Mouse (Mus musculus): ENCODE measurements around the gene Hist1h4d.
"Not testable (repeated sequence)": the region's sequence is repeated elsewhere in the genome, so short reads cannot be mapped to it uniquely, and the experiment has no call there.

The Hist1h4d gene

DNA sequence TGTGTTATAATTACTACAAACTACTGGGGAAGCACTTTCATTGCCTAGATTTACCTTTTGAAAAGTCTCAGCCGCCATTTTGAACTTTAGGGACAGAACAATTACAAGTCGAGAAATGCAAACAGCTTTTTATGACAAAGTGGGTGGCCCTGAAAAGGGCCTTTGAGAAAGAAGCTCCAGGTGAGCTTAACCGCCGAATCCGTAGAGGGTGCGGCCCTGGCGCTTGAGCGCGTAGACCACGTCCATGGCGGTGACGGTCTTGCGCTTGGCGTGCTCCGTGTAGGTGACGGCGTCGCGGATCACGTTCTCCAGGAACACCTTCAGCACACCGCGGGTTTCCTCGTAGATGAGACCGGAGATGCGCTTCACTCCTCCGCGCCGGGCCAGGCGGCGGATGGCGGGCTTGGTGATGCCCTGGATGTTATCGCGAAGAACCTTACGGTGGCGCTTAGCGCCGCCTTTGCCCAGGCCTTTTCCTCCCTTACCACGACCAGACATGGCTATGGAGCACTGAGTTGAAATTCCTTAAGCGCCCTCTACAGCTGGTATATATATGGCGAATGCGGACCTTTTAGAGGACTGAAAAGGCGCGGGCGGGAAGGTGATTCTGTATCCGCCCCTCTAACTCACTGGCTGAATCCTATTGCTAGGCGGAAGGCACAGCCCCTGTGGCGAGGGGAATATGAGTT lies 30.1 kb upstream of the Hist1h4d start, which contains the start of gene Hist1h4f:
Gene Hist1h4f (minus strand): TSS at position 503 of the 689 bp plus-strand sequence.
- DNase-seq (ENCODE audit: low read depth, low spot score), result peak; percentile 98

DNA sequence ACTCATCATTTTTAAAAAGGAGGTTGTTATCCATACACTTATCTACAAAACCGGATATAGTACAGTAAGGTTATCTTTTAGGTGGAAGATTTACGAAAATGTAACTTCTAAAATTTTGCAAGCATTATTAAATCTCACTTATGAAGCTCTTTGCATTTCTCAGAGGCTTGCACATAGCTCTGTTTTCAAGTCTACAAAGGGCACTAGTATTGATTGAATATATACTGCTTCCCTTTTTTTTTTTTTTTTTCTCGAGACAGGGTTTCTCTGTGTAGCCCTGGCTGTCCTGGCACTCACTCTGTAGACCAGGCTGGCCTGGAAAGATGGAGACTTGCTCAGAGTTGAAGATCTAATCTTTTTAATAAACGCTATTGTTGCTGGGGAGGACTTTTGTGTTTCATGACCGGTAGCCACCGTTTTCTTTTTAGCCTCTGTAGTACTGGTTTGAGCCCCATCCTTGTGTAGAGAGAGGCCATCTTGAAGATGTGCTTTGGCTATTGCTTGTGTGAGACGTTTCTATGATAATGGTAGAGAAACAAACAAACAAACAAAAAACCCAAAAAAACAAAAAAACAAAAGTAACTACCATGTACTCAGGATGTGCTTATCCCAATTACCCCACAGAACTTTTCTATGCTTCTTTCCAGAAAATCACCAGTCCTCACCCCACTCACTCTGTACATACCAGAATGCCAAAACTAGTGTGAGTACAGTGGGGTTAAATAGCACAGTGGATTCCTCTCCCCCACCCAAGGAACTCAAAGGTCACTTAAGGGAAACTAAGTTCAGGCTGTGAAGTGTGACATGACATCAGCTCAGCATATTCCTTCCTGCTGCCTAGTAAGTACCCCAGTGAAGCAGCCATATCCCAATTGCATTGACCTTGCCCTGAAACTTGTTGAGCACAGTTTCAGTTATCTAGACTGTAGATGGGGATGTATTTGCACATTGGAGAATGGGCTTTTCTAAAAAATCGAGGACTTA lies 29.2 kb upstream of the Hist1h4d start:
- DNase-seq (ENCODE audit: low read depth, low spot score), result no peak

DNA sequence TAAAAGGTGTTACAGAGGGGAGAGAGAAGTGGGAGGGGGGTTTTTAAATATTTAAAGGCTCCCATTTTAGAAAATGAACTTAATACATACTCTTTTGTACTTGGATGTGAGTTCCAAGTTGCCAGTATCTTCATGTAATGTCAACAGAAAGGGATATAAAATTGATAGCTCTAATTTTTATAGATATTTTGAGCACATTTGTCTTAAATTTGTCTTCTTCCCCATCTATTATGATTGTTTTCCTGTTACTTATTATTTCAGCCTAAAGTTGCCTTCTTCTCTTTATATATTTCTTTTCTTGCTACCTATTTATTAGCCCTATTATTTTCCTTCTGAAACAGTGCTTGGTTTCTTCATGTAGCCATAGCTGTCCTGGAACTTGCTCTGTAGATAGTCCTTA lies 28.4 kb upstream of the Hist1h4d start, which contains the start of gene Hist1h1d:
Gene Hist1h1d (plus strand): TSS at position 301 of the 400 bp plus-strand sequence.
- DNase-seq (ENCODE audit: low read depth, low spot score), result no peak

DNA sequence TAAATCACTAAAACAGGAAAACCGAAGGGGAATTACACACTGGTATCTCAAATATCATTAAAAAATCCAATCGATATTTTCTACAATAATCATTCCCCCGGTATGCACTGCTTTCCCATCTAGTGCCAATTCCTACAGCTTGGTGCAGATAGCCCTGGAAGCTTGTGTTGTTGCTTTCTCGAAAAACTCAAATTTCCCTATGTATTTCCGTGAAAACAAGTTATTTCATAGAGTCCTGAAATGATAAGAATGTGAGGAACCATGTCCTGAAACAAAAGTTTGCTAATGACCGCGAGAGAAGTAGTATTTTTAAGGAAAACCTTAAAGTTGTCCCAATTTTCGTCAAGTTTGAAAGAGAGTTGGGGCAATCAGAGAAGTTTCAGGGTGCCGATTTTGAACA lies 27.0 kb upstream of the Hist1h4d start:
- no peak for DNase-seq (ENCODE audit: low read depth, low spot score)

DNA sequence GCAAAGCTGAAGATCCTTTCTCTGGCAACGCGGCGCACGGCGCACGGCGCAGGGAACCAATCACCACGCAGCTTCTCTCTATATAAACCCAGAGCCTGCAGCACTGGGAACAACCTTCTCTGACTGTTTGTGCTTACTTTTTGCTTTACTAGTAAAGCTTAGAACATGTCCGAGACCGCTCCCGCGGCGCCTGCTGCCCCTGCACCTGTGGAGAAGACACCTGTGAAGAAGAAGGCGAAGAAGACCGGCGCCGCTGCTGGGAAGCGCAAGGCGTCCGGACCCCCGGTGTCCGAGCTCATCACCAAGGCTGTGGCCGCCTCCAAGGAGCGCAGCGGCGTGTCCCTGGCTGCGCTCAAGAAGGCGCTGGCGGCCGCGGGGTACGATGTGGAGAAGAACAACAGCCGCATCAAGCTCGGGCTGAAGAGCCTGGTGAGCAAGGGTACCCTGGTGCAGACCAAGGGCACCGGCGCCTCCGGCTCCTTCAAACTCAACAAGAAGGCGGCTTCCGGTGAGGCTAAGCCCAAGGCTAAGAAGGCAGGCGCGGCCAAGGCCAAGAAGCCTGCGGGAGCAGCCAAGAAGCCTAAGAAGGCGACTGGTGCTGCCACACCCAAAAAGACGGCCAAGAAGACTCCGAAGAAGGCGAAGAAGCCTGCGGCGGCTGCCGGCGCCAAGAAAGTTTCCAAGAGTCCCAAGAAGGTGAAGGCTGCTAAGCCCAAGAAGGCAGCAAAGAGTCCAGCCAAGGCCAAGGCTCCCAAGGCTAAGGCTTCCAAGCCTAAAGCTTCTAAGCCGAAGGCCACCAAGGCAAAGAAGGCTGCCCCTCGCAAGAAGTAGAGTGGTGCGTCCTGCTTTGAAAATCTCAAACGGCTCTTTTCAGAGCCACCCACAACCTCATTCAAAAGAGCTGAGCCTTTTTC lies 26.2 kb upstream of the Hist1h4d start:
- peak; percentile 94 for DNase-seq (ENCODE audit: low read depth, low spot score)

DNA sequence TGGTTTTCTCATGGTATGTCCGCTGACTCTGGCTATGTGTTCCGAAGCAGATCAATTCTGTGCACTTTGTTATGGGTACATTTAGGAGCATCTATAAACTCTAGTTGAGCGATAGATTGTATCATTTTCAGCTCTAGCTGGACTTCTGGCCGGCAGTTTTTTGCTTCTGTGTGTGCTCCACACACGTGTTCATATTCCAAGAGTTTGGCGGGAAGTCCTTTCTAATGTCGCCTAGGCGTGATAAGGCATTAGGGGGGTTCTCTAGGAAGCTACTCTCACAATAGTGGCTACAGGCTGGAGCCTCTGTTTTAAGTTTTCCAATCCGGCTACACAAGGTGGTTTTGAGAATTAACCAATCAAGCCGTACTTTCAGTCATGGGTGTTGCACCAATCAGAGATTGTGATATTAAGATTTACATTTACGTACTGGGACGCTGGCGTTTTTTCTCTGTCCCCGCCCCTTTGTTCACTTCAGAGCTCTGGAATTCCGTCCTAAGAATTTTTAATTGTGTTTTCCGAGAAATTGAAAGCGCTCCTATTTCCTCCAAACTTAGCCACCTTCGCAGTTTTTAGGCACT lies 25.5 kb upstream of the Hist1h4d start:
- DNase-seq (ENCODE audit: low read depth, low spot score), result peak; percentile 99

DNA sequence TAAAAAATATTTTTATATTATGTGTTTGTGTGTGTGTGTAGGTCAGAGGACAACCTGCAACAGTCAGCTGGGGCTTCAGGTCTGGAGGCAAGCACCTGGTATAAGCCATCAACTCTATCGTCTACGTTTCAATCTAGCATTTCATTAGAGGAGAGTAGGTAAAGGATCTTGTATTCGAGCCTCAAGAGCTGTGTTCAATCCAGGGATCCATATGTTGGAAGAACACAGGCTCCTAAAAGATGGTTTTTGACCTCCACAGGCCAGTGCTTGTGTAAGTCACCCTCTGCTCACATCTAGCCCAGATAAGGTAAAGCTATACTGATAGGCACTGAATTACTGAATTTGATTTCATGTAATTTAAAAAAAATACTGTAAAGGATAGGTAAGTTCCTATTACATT lies 24.5 kb upstream of the Hist1h4d start:
- DNase-seq (ENCODE audit: low read depth, low spot score), result no peak

DNA sequence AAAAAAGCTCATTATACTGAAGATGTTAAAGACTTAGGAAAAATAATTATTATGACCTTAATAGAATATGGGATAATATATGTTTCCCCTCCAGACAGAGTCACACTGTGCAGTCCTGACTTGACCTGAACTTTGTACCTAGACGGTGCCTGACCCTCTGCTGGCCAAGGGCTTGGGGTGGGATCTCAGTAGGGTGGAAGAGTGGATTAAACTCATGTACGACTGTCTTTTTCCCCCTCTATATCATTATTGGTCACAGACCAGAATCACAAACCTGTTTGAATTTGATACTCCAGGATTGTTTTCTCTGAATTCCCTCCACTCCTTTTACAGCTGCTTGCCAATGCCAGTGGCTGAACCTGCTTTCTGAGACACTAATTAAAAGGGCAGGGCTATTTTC lies 20.7 kb upstream of the Hist1h4d start:
- not testable (repeated sequence) for DNase-seq (ENCODE audit: low read depth, low spot score)

DNA sequence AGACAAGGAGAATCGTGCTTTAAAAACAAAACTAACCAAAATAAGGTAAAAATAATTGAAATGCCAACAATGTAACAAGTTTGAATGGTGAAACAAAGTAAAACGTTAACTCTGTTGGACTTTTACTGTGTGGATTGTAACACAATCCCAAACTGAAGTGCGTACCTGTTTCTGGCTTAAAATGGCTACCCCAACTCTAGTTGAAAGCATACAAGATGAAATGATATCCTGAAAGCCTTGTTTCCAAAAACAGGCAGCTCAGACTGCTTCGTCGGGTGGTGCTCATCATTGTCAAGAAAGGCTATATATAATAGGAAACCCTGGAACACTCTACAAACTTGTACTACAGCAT lies 19.9 kb upstream of the Hist1h4d start:
- not testable (repeated sequence) for DNase-seq (ENCODE audit: low read depth, low spot score)

DNA sequence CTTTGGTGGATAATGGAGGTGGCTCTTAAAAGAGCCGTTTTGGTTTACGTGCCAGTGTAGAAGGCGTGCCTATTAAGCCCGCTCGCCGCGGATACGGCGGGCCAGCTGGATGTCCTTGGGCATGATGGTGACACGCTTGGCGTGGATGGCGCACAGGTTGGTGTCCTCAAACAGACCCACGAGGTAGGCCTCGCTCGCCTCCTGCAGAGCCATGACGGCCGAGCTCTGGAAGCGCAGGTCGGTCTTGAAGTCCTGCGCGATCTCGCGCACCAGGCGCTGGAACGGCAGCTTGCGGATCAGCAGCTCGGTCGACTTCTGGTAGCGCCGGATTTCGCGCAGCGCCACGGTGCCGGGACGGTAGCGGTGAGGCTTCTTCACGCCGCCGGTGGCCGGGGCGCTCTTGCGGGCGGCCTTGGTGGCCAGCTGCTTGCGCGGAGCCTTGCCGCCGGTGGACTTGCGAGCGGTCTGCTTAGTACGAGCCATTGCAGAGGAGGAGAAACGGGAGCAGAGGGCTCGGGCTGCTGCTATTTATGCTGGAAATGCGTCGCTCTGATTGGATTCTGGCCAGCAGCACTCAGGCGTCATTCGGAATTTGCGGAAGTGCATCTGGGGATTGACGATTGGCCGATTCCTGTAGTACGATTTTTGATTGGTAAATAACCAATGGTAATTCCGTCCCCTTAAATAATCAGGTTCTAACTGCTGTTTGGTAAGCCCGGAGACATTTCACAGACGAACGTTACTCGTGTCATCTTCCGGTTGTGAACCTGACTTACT lies 19.3 kb upstream of the Hist1h4d start, which contains the start of gene Hist1h3e:
Gene Hist1h3e (minus strand): TSS at position 487 of the 777 bp plus-strand sequence.
- peak; percentile 99 for DNase-seq (ENCODE audit: low read depth, low spot score)

DNA sequence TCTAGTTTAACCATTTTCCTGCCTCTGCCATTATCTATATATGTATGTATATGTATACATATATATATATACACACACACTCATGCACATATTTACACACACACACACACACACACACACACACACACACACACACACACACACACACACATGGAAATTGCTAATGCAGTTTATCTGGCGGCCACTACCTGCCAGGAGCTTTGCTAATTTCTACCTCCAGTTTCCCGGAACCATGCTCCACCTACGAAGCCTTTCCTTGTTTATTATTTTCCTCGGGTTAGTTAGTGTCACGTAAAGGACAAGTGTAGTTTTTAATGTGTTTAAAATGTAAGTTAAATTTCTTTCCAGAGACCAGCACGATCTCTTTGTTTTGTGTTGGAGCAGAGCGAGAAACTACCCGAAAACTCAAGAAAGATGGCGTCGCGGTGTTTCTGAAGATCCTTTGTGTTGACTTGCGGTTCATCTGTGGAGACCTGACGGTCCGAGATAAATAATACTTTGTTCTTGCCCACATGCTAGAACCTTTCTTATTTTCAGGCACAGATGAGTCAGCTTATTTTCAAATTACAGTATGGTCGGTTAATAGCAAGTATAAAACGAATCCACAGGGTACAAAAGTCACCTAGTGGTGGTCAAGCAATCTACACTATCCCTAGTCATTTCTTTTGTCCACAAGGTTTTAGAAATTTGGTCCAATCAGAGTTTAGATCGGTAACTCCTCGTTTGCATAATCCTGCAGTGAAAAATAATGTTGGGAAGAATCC lies 18.5 kb upstream of the Hist1h4d start:
- DNase-seq (ENCODE audit: low read depth, low spot score), result peak; percentile 93

DNA sequence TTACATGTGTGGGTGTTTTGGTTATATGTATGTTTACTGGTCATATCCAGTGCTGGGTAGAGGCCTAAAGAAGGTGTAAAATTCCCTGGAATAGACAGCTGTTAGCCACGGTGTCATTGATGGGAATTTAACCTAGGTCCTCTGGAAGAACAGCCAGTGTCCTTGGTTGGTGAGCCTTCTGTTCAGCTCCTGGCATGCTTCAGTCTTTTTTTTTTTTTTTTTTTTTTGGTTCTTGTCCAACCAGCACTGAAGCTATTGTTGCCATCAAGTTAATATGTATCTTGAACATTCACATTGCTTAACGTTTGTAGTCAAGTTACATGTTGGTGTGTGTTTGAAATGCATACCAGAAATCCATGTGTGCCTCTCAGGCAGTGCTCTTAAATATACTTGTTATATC lies 16.9 kb upstream of the Hist1h4d start:
- DNase-seq (ENCODE audit: low read depth, low spot score), result no peak

DNA sequence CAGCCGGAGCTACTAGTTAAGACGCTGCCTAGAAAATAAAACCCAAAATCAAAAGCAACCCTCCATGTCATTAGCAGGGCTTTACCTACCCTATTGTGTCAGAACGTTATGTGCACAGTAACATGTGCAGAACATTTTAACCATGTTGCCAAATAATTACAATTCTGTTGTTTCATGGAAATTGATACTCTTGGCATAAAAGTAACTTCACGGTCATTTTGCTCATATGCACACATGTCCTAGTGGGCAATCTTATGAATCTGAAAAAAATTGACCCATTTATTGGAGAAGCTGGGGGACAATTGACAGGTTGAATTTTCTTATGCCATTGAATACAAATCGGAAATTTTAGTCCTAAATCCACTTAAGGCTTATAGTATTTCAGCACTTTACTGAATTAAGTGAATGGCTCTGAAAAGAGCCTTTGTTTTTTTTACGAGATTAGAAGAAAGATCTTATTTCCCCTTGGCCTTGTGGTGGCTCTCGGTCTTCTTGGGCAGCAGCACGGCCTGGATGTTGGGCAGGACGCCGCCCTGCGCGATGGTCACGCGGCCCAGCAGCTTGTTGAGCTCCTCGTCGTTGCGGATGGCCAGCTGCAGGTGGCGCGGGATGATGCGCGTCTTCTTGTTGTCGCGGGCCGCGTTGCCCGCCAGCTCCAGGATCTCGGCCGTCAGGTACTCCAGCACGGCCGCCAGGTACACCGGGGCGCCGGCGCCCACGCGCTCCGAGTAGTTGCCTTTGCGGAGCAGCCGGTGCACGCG lies 11.0 kb upstream of the Hist1h4d start:
- peak; percentile 62 for DNase-seq (ENCODE audit: low read depth, low spot score)

DNA sequence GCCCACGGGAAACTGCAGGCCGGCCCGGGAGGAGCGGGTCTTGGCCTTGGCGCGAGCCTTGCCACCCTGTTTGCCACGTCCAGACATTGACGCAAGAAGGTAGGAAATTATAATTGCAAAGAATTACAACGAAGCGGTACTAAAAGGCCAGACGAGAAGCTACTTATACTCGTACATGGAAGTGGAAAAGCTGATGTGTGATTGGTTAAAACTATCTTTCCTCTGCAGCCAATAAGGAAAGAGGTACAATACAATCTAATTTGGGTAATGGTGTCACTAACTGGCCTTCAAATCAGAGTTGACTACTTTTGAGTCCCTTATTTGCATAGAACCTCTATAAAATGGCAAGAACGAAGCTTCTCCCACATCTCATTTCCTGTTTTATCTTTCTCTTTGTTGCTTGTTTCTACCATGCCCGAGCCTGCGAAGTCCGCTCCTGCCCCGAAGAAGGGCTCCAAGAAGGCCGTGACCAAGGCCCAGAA lies 10.3 kb upstream of the Hist1h4d start, which contains the start of the genes Hist1h2ae and Hist1h2bg:
Gene Hist1h2ae (minus strand): TSS at position 199 of the 482 bp plus-strand sequence.
Gene Hist1h2bg (plus strand): TSS at position 375 of the 482 bp plus-strand sequence.
- DNase-seq (ENCODE audit: low read depth, low spot score), result peak; percentile 99

DNA sequence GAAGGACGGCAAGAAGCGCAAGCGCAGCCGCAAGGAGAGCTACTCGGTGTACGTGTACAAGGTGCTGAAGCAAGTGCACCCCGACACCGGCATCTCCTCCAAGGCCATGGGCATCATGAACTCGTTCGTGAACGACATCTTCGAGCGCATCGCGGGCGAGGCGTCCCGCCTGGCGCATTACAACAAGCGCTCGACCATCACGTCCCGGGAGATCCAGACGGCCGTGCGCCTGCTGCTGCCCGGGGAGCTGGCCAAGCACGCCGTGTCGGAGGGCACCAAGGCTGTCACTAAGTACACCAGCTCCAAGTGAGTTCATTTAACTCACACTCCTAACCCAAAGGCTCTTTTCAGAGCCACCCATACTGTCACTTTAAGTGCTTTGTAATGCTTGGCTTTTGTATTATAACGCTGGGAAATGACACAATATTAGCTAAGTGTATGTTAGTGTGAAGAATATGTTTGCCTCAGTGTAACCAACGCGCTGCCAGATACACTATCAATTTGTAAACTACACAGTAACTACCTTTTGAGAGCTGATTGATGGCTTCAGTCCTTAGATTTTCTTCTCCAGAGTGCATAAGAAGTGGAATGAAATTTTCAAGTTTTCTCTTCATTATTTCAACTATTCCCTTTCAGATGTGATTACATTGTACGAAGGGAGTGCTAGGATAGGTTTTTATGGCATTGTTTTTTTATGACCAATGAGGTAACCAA lies 9.7 kb upstream of the Hist1h4d start:
- peak; percentile 75 for DNase-seq (ENCODE audit: low read depth, low spot score)

DNA sequence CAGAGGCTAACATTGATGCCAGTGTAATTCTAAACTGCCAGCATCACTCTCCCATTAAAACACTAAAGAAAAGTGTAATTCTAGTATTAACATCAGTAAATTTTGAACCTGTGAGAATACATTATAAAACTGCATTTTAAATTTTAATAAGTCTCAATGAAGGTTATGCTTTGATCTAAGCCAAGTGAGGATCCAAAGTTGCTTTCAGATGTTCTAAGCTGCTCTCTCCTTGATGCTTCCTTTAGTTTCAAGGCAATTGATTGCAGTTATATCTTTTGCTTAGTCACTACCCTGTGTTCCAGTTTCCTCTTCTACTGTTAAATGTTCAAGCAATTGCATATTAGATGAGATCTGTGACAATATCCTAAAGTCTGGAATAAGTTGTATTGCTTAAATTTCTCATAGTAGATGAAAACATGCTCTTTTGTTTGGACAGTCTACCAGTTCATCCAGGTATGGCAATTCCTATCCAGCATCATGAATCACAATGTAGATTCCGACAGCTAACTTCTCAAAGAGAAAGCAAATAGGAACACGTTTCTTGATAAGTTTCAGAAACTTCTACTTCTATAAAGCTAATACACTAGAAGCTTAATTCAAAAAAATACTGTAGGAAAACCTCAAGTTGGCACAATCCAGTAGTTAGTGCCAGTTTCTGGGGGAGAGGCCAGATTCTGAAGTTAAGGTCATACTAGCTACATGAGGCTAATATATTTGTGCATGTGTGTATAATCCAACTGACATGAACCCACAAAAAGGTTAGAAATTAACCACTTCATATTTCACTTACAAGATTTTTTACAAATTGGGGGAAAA lies 9.0 kb upstream of the Hist1h4d start:
- peak; percentile 57 for DNase-seq (ENCODE audit: low read depth, low spot score)
